Mouse (Mus musculus) adipocyte (in vitro differentiated cells): ENCODE measurements around the gene Gm10320.

ENCODE experiments used
- DNase-seq: peaks from one replicate; pipeline ENCODE4 v3.0.0-alpha.2; 2016; ENCODE audit warnings: low spot score

Gene Gm10320

DNA sequence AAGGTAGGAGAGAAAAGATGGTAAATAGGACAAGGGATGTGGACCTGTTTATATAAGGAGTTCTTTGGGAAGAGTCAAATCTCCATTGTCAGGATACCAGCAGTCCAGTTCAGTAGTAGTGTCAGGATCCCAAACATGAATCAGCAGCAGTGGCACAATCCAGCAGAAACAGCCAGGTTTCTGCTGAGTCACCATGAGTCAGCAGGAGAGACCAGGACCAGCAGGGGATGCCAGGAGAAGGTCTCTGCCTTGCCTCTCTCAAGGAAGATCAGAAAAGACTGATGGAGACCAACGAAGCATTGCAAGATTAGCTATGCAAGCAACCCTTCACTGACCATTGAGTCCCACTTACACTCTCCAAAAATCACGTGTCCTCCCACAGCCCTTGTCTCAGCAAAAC, 35.4 kb downstream of the Gm10320 start:
- peak; percentile 52 for DNase-seq

DNA sequence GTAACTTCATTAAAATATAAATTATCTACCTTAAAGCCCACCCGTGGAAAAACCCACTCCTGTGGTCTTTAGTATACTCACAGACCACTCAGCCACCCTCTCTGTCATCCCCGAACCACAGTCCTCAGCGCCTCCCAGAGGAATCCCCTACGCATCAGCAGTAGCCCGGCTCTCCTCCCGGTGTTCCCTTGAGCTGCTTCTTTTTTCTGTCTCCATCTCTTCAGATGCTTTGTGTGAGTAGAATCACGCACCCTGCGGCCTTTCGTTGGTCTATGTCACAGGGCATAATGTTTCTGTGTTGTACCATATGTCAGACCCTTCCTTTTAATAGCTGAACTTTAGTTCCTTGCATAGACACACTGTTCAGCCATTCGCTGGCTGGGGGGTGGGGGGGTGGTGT, 36.2 kb downstream of the Gm10320 start:
- DNase-seq: no peak

DNA sequence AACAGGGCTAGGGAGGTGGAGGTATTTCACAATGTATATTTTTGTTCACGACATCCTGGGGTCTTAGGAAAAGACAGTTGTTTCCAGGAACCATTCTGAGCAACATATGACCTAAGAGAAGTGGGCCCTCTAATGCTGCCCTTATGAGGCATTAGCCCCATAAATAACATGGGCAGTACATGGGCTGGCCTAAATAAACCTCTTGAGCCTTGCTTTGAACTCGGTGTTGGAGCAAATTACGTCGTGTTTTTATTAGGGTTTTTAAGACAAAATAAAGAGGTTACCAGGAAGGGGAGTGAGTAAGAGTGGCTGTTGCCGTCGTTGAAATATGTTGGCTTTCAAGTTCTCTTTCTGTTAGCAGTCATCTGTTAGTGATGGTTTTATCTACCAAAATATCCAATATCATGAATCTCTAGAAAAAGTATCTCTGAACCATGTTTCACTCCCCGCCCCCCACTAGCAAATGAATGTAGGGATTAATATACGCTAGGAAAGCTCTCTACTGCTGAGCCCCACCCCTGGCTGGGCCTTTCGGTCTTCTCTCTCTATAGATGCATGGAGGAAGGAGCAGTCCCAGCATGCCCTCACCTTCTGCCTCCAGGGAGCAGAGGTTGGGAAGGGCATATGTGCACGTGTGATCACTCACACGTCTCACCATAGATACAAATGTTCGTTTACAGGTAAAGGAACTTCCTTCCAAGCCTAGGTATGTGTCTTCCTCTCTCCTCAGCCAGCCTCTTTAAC, 37.4 kb downstream of the Gm10320 start:
- DNase-seq: no peak

DNA sequence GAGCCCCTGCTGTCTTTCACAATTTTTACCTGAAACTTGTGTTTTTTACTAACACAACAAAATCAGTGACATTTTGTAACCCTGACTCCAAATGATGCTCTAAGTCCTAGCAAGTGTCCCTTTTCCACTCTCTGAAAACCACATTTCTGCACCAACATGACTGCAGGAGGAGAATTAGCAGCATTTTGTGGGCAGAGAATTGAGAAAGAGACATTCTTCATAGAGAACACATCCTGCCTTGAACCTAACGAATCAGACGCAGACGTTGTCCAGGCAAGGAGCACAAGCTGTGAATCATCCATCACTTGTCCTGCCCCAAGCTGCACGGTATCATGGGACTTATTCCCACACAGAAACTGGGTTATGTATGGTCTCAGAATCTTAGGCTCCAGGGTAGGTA, 38.7 kb downstream of the Gm10320 start:
- no peak for DNase-seq

DNA sequence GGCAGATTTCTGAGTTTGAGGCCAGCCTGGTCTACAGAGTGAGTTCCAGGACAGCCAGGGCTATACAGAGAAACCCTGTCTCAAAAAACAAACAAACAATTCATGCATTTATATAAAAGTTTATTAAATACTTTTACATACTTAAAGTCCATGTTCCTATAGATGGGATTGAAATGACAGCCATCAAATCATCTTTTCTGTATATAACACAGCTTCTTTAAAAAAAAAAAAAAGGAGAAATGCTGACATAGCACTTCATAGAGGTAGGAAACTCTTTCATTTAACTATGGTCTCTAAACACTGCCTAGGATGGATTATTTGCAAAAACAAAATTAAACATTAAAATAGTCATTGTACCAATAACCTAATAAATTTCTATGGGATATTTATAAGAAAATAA, 43.1 kb downstream of the Gm10320 start:
- DNase-seq: no peak

DNA sequence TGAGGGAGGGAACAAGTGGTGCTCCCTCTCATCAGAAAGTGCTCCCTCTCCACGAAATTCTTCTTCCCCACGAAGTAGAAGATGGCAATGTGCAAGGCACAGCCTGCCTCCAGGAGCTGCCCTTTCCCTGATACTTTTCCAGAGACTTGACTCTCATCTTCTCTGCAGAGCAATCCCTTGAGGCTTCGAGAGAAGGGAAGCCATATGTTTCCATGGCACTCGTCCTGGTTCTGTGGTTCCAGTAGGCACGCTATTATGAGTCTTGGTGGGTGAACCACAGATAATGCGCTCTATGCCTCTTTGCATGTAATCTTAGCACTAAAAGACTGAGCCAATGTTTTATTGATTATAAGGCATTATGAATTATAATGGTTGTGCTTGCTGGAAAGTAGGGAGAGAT, 44.1 kb downstream of the Gm10320 start:
- DNase-seq: no peak

DNA sequence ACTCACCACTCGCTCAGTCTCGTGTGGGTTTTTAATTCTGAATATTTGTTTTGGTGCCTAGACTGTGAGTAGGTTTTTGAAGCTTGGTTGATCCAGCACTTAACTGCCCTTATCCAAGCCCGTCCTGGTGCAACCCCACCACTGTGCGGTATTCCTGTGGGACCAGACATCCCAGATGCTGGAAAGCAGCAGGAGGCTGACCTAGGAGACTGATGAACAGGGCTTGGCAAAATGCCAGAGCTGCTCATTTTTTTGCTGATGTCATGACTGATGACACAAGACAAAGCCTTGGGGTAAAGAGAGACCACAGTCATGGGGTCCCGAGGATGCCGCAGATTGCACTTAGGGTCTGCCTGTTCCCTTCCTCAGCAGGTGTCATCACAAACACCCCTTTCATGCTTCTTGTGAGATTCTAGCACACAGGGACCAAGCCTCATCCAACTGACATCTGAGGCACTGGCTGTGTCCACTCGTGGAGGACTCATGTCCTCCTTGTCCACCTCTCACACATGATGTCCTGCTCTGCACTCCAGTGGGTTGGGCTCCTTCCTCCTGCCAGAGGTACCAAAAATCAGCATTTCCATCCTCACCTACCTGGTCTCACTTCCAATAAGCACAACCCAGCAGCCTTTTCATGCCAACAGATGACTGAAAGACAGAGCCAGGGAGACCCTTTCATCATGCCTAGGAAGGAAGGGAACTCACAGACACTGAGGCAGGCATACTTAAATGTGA, 46.2 kb downstream of the Gm10320 start:
- peak; percentile 9 for DNase-seq

DNA sequence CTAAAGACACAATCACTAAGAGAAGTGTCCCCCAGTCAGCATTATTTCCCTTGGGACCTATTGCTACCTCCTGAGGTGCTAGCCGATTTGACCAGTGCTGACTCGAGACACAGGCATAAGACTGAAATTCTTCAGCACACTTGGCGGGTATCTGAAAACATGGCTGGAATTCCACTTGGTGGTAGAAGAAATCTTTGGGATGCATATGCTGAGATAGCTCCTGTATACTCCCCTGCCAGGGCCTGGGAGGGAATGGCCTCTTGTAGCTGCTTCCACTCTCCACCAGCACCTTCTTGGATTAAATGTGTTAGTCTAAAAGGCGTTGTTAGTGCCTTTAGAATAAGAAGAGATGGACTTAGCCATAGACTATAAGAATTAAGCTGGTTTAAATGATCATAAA, 50.8 kb downstream of the Gm10320 start:
- DNase-seq: no peak

DNA sequence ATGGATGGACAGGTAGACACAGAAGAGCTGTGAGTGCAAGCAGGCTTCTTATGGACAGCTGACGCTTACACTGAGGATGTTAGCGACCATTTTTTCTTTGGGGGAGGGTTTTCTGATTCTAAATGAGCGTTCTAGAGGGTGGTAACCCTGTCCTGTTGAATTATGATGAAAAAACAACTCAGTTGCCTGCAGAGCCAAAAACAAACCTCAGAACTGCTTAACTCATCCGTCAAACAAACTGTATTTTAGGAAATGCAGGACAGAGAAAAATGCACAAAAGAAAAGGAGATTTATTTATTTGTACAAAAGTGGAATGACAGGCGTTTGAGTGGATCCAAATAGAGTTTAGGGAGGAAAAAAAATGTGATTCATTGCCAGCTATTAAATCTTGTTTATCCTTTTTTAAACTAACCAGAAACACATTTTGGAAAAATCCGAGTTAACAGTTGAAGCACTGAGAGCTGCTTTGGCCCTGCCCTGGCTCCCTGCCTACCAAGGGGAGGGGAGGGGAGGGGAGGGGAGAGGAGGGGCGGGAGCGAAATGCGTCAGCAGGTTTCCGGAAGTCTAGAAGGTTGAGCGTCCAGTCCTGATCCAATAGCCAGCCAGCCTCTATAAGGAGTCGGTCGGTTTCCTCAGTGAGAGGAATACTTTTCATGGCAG, 51.4 kb downstream of the Gm10320 start:
- peak; percentile 60 for DNase-seq
